Mouse (Mus musculus): ENCODE results near the gene Pdzd2. TPM values are rescaled to one million over a fixed set of nuclear protein-coding genes. Genes with fewer than 3 reads are reported as not detected.

Gene Pdzd2
- polyA plus RNA-seq, 1 experiment from 2014 or later: 114 TPM

DNA sequence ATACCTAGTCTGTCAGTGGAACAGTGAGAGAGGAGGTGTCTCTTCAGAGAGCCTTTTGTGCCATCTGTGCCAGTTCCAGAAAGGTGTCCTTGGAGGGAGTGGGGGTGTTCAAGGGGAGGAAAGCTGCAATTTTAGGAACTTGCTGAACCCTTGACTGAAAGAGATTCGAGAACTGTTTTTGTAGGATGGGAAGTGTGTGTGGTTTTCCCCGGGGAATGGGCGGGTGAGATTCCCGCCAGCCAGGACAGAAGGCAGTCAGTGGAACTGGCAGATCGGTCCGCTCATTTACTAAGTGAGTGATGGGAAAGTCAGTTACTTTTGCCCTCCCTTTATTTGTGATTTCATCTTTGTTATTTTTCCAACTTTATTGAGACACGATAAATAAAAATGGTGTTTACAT, 266.1 kb downstream of the Pdzd2 start:
- no peak overlapping the region for H3K9ac ChIP-seq (replicated peaks; ENCODE audit: low read depth)
- no peak overlapping the region for H3K4me3 ChIP-seq (ENCODE audit: low read depth, low read length)
- no peaks in the 10 kb centered on the region for H3K36me3 ChIP-seq (ENCODE audit: insufficient read depth, low read length)
- WGBS: 82% methylated on average over 7 of the region's 7 CpGs
- TF ChIP-seq CTCF (IDR thresholded peaks at IDR 0.05) (no peak), EP300 (IDR thresholded peaks at IDR 0.05) (no peak)
- no peak for ATAC-seq
- H3K27ac ChIP-seq (ENCODE audit: low read length): no peak overlapping the region
- no peak overlapping the region for H3K4me2 ChIP-seq (replicated peaks; ENCODE audit: low read depth, low read length)
- no peaks in the 10 kb centered on the region for H3K9me3 ChIP-seq (ENCODE audit: low read length)
- no peaks in the 10 kb centered on the region for H3K27me3 ChIP-seq (replicated peaks; ENCODE audit: insufficient read depth, low read length)
- H3K4me1 ChIP-seq (ENCODE audit: insufficient read depth, low read depth, low read length): 0 out of 2 replicates have a peak, but pooled peaks cover 3% of the 10 kb centered on the region
- DNase-seq (ENCODE audit: low spot score): no peak

DNA sequence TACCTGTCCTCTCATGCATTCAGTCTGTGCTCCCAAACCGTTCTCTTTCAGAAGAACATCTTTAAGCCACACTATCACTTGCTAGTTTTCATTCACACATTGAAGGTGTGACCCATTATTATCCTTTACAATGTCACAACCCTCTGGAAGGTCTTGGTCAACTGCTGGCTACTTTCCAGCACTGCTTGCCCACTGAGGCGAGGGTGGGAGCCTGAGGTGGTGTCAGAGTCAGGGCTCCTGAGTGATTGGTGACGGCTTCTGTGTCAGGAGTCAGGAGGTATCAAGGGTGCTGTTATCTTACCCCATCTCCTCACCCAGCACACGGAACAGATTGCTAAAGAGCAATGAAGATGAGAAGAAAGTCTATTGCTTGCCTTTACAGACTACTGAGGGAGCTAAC, 267.1 kb downstream of the Pdzd2 start:
- TF ChIP-seq CTCF (IDR thresholded peaks at IDR 0.05) (no peak), EP300 (IDR thresholded peaks at IDR 0.05) (no peak)
- H3K4me3 ChIP-seq (ENCODE audit: low read depth, low read length): no peak overlapping the region
- no peak overlapping the region for H3K27ac ChIP-seq (ENCODE audit: low read length)
- no peak overlapping the region for H3K9ac ChIP-seq (replicated peaks; ENCODE audit: low read depth)
- DNase-seq (ENCODE audit: low spot score): no peak
- H3K36me3 ChIP-seq (ENCODE audit: insufficient read depth, low read length): no peaks in the 10 kb centered on the region
- no peaks in the 10 kb centered on the region for H3K27me3 ChIP-seq (replicated peaks; ENCODE audit: insufficient read depth, low read length)
- H3K9me3 ChIP-seq (ENCODE audit: low read length): no peaks in the 10 kb centered on the region
- ATAC-seq: no peak
- 82% methylated on average over 4 of the region's 4 CpGs for WGBS
- H3K4me2 ChIP-seq (replicated peaks; ENCODE audit: low read depth, low read length): no peak overlapping the region
- H3K4me1 ChIP-seq (ENCODE audit: insufficient read depth, low read depth, low read length): 0 out of 2 replicates have a peak, but pooled peaks cover 3% of the 10 kb centered on the region

DNA sequence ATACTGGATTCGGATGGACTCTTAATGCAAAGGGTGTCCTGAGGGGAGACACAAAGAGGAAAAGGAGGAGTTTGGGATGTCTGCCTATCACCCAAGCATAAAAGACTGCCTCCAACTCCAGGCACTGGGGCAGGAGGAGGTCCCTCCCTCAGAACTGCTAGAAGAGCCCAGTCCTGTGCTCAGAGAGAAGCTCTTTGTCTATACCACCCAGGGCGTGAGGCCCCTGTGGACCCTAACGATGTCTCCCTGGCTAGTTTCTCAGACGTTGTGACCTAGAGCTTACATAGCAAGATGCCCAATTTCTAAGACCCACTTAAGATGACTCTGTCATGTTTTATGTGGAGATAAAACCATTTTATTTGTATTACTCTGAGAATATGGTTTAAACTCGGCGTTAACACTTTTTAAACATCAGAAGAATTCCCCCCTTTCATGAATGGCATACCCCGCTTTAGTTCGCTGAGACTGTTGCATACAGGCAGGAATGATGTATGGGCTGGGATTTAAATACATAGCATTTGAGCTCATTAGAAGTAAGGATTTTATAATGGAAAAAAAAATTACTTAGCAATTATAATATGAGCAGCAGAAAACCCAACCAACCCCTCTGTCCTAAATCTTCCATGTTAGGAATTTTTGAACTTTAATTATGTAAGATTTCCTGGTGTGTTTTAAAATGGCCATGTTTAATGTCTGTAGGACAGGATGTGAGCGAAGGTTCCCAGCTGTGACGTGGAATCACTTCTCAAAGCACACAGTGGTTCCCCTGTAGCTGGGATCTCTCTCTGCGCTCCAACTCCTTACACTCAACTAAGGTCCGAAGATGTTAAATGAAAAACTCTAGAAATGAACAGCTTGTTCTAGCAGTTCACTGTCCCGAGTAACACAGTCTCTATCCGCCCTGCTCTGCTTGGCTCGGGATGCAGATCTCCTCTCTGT, 268.6 kb downstream of the Pdzd2 start:
- TF ChIP-seq EP300 (IDR thresholded peaks at IDR 0.05): no peak
- TF ChIP-seq CTCF (IDR thresholded peaks at IDR 0.05): no peak
- H3K27ac ChIP-seq (ENCODE audit: low read length): no peak overlapping the region
- H3K36me3 ChIP-seq (ENCODE audit: insufficient read depth, low read length): no peaks in the 10 kb centered on the region
- ATAC-seq (peak; percentile 65), DNase-seq (ENCODE audit: low spot score) (peak; percentile 61)
- H3K9ac ChIP-seq (replicated peaks; ENCODE audit: low read depth): no peak overlapping the region
- H3K27me3 ChIP-seq (replicated peaks; ENCODE audit: insufficient read depth, low read length): no peaks in the 10 kb centered on the region
- no peaks in the 10 kb centered on the region for H3K9me3 ChIP-seq (ENCODE audit: low read length)
- 50% methylated on average over 15 of the region's 15 CpGs for WGBS
- no peak overlapping the region for H3K4me2 ChIP-seq (replicated peaks; ENCODE audit: low read depth, low read length)
- H3K4me1 ChIP-seq (ENCODE audit: insufficient read depth, low read depth, low read length): 0 out of 2 replicates have a peak, but pooled peaks cover 3% of the 10 kb centered on the region
- no peak overlapping the region for H3K4me3 ChIP-seq (ENCODE audit: low read depth, low read length)

DNA sequence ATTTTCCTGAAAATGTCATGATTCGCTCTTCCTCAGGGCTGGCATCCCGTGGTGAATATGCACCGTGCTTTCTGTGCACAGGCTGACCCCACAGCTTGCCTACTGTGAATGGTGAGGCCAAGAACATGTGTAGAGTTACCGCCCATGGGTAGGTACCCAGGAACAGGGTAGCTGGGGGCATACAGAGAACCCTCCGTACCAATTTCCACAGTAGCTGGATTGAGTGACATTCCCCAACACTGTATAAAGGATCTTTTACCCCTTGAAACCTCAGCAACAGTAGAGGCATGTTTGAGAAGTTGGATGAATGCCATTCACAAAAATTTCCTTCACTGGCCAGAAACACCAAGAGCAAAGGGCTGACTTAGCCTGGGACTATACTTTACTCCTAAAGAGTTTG, 271.1 kb downstream of the Pdzd2 start:
- Histone ChIP-seq H3K4me3 (ENCODE audit: low read depth, low read length) (no peak overlapping the region), H3K9ac (replicated peaks; ENCODE audit: low read depth) (no peak overlapping the region), H3K36me3 (ENCODE audit: insufficient read depth, low read length) (no peaks in the 10 kb centered on the region), H3K4me1 (ENCODE audit: insufficient read depth, low read depth, low read length) (0 out of 2 replicates have a peak, but pooled peaks cover 3% of the 10 kb centered on the region), H3K27me3 (replicated peaks; ENCODE audit: insufficient read depth, low read length) (no peaks in the 10 kb centered on the region), H3K9me3 (ENCODE audit: low read length) (no peaks in the 10 kb centered on the region), H3K4me2 (replicated peaks; ENCODE audit: low read depth, low read length) (no peak overlapping the region), H3K27ac (ENCODE audit: low read length) (no peak overlapping the region)
- 76% methylated on average over 5 of the region's 5 CpGs for WGBS
- ATAC-seq (no peak), DNase-seq (ENCODE audit: low spot score) (no peak)
- no peak for TF ChIP-seq EP300 (IDR thresholded peaks at IDR 0.05)
- TF ChIP-seq CTCF (IDR thresholded peaks at IDR 0.05): no peak

DNA sequence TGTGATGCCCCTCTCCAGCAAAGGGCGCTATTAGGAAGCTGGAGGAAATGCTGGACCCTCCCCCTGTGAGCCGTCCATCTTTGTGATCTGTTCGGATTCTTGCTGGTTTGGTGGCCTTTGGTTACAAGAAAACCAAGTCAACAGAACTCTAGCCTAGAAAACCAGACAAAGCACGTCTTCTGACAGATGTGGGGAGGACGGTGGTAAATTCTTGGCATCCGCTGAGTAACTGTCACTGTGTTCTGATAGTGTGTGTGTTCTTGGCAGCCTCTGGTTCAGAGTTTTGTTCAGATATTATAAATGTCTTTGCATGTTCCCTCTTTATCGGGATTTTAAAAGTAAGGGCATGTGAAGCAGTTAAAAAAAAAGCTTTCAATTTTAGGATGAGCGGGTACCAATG, 274.0 kb downstream of the Pdzd2 start:
- TF ChIP-seq EP300 (IDR thresholded peaks at IDR 0.05) (no peak), CTCF (IDR thresholded peaks at IDR 0.05) (no peak)
- DNase-seq (ENCODE audit: low spot score) (peak; percentile 38), ATAC-seq (no peak; the same call in 1 of the 2 replicates)
- Histone ChIP-seq H3K4me1 (ENCODE audit: insufficient read depth, low read depth, low read length) (0 out of 2 replicates have a peak, but pooled peaks cover under 1% of the 10 kb centered on the region), H3K36me3 (ENCODE audit: insufficient read depth, low read length) (no peaks in the 10 kb centered on the region), H3K9me3 (ENCODE audit: low read length) (no peaks in the 10 kb centered on the region), H3K27me3 (replicated peaks; ENCODE audit: insufficient read depth, low read length) (no peaks in the 10 kb centered on the region), H3K4me2 (replicated peaks; ENCODE audit: low read depth, low read length) (no peak overlapping the region), H3K9ac (replicated peaks; ENCODE audit: low read depth) (no peak overlapping the region), H3K27ac (ENCODE audit: low read length) (no peak overlapping the region), H3K4me3 (ENCODE audit: low read depth, low read length) (no peak overlapping the region)
- WGBS: 60% methylated on average over 8 of the region's 8 CpGs

DNA sequence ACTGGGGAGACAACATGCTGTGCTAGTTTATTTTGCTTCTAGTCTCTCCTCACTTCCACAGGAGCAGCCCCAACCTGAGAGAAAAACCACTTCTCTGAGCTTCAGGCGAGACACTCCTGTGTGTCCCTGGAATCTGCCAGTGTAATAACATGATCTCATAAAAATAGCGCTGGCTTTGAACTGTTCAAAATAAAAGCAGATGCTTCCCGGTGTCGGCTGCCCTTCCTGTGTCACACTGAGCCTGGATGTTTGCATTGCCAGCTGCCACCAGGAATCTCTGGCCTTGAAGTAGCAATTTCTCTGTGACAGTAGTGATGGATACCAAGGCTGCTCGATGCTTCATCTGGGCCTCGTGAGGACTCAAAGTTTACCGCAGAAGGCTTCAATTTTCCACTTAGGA, 282.9 kb downstream of the Pdzd2 start:
- DNase-seq (ENCODE audit: low spot score) (no peak), ATAC-seq (no peak)
- Histone ChIP-seq H3K36me3 (ENCODE audit: insufficient read depth, low read length) (no peaks in the 10 kb centered on the region), H3K4me3 (ENCODE audit: low read depth, low read length) (no peak overlapping the region), H3K9ac (replicated peaks; ENCODE audit: low read depth) (no peak overlapping the region), H3K27ac (ENCODE audit: low read length) (no peak overlapping the region), H3K4me2 (replicated peaks; ENCODE audit: low read depth, low read length) (no peak overlapping the region), H3K27me3 (replicated peaks; ENCODE audit: insufficient read depth, low read length) (no peaks in the 10 kb centered on the region), H3K9me3 (ENCODE audit: low read length) (no peaks in the 10 kb centered on the region), H3K4me1 (ENCODE audit: insufficient read depth, low read depth, low read length) (no peaks in the 10 kb centered on the region)
- 22% methylated on average over 7 of the region's 7 CpGs for WGBS
- no peak for TF ChIP-seq CTCF (IDR thresholded peaks at IDR 0.05)
- no peak for TF ChIP-seq EP300 (IDR thresholded peaks at IDR 0.05)
